In genomic region chr2:127728146-127728545, GRCm38 (mm10) we compare ENCODE assay signal across 24 mouse cellular contexts. TPM values are rescaled to one million over a fixed set of nuclear protein-coding genes. Genes with fewer than 3 reads are reported as not detected.
DNase-seq lines count a peak whose midpoint lies in the region; ATAC-seq and TF ChIP-seq lines count a peak whose summit lies in the region.
"Had no signal": no experiment of that assay in that cellular context is flagged by ENCODE, and none has a peak within 500 bp of the region (broad histone marks: within the 10 kb centered on the region; RNA-seq: fewer than 3 reads in every experiment).

No protein-coding gene starts in this region.

- no peak for ATAC-seq in lung, embryonic 15.5 days (ENCODE audit: borderline replicate concordance, extremely low read depth, low FRiP score, low TSS enrichment)
- ATAC-seq in intestine, embryonic 15.5 days: no peak
- ATAC-seq in stomach, postnatal 0 days (ENCODE audit: low FRiP score, low TSS enrichment): no peak
- ATAC-seq: forebrain, embryonic 15.5 days; hindbrain, embryonic 16.5 days had no signal

- peak overlapping the region; percentile 41; the same call in 1 of the 2 replicates for H3K27ac ChIP-seq in lung, embryonic 15.5 days
- H3K27ac ChIP-seq in intestine, embryonic 15.5 days: peak overlapping the region; percentile 55; the same call in 1 of the 2 replicates
- peak overlapping the region; percentile 85 for H3K27ac ChIP-seq in stomach, postnatal 0 days (replicated peaks)
- H3K27ac ChIP-seq: forebrain, embryonic 15.5 days; layer of hippocampus, adult 2 months; left cerebral cortex, adult 2 months; liver, embryonic 13.5 days; neural tube, embryonic 13.5 days had no signal

- no peak for TF ChIP-seq CTCF in lung, adult 2 months (IDR thresholded peaks at IDR 0.05; ENCODE audit: insufficient read depth, low read length)
- TF ChIP-seq CTCF in stomach, postnatal 0 days (IDR thresholded peaks at IDR 0.05; ENCODE audit: low read depth): no peak

- TF ChIP-seq POLR2A in lung, adult 2 months (IDR thresholded peaks at IDR 0.05; ENCODE audit: borderline replicate concordance, extremely low read depth, low read depth, low read length): no peak

- WGBS in lung, embryonic 15.5 days: 56% methylated on average over 6 of the region's 6 CpGs
- 48% methylated on average over 6 of the region's 6 CpGs for WGBS in lung, adult 2 months
- WGBS in intestine, embryonic 15.5 days: 68% methylated on average over 6 of the region's 6 CpGs
- WGBS in stomach, postnatal 0 days: 55% methylated on average over 6 of the region's 6 CpGs

- no peaks in the 10 kb centered on the region for H3K36me3 ChIP-seq in lung, embryonic 15.5 days
- no peaks in the 10 kb centered on the region for H3K36me3 ChIP-seq in intestine, embryonic 15.5 days
- no peaks in the 10 kb centered on the region for H3K36me3 ChIP-seq in stomach, postnatal 0 days (ENCODE audit: control insufficient read depth, insufficient read depth, low read length)
- H3K36me3 ChIP-seq: forebrain, embryonic 15.5 days; G1E; liver, embryonic 13.5 days; neural tube, embryonic 13.5 days had no signal

- peak; percentile 94 for DNase-seq in heart, adult 11 months
- DNase-seq in heart, postnatal 25 days (ENCODE audit: low spot score): no peak
- DNase-seq in lung, adult 2 months: no peak
- no peak for DNase-seq in stomach, postnatal 0 days (ENCODE audit: low spot score)
- no peak for DNase-seq in ovary, postnatal 14 days (ENCODE audit: low spot score)
- DNase-seq in layer of hippocampus, adult 18-20 months (ENCODE audit: low spot score in 2 of 2): no peak
- DNase-seq: adrenal gland, postnatal 36 days; cerebellum, adult 2 months; gastrocnemius, postnatal 36 days; kidney, adult 2 months; liver, embryonic 13.5 days; midbrain, embryonic 14.5 days; spleen, adult 18-20 months had no signal

- TF ChIP-seq EP300 in stomach, postnatal 0 days (optimal IDR thresholded peaks at IDR 0.05): no peak

- intact Hi-C loops in heart, postnatal 25 days (cut with DNase I): no loop called here

- no peaks in the 10 kb centered on the region for H3K27me3 ChIP-seq in lung, embryonic 15.5 days
- H3K27me3 ChIP-seq in intestine, embryonic 15.5 days (replicated peaks): no peaks in the 10 kb centered on the region
- H3K27me3 ChIP-seq in stomach, postnatal 0 days (ENCODE audit: control insufficient read depth, insufficient read depth, low read length): no peaks in the 10 kb centered on the region
- H3K27me3 ChIP-seq: forebrain, embryonic 15.5 days had no signal

- H3K4me2 ChIP-seq in lung, embryonic 15.5 days: no peak overlapping the region
- no peak overlapping the region for H3K4me2 ChIP-seq in intestine, embryonic 15.5 days (replicated peaks)
- peak overlapping the region; percentile 51 for H3K4me2 ChIP-seq in stomach, postnatal 0 days (replicated peaks; ENCODE audit: low read depth)
- H3K4me2 ChIP-seq: forebrain, embryonic 15.5 days; liver, embryonic 13.5 days; neural tube, embryonic 13.5 days had no signal

- H3K9me3 ChIP-seq in lung, embryonic 15.5 days: no peaks in the 10 kb centered on the region
- no peaks in the 10 kb centered on the region for H3K9me3 ChIP-seq in intestine, embryonic 15.5 days
- no peaks in the 10 kb centered on the region for H3K9me3 ChIP-seq in stomach, postnatal 0 days (ENCODE audit: control insufficient read depth, low read length)
- H3K9me3 ChIP-seq: forebrain, embryonic 15.5 days; G1E; liver, embryonic 13.5 days; megakaryocyte, embryonic 14.5 days; neural tube, embryonic 13.5 days had no signal

- H3K4me1 ChIP-seq in lung, embryonic 15.5 days: peaks cover 23% of the 10 kb centered on the region
- H3K4me1 ChIP-seq in lung, adult 2 months (ENCODE audit: control insufficient read depth, insufficient read depth, low read length): peaks cover 5% of the 10 kb centered on the region; the same call in 1 of the 2 replicates
- H3K4me1 ChIP-seq in intestine, embryonic 15.5 days (replicated peaks): peaks cover 11% of the 10 kb centered on the region
- H3K4me1 ChIP-seq in stomach, postnatal 0 days (replicated peaks; ENCODE audit: control insufficient read depth, insufficient read depth): peaks cover under 1% of the 10 kb centered on the region; the same call in 1 of the 2 replicates
- H3K4me1 ChIP-seq: forebrain, embryonic 15.5 days; liver, embryonic 13.5 days had no signal

- H3K9ac ChIP-seq in lung, embryonic 15.5 days: no peak overlapping the region
- no peak overlapping the region for H3K9ac ChIP-seq in intestine, embryonic 15.5 days
- 0 out of 2 replicates have a peak overlapping the region, but pooled peaks have one; percentile 18 for H3K9ac ChIP-seq in stomach, postnatal 0 days (ENCODE audit: low read length)
- H3K9ac ChIP-seq: forebrain, embryonic 15.5 days; liver, embryonic 13.5 days; neural tube, embryonic 13.5 days had no signal

- H3K4me3 ChIP-seq in lung, embryonic 15.5 days: no peak overlapping the region
- H3K4me3 ChIP-seq in lung, adult 2 months (replicated peaks; ENCODE audit: extremely low read depth, low read depth, low read length): no peak overlapping the region
- no peak overlapping the region for H3K4me3 ChIP-seq in intestine, embryonic 15.5 days (replicated peaks)
- H3K4me3 ChIP-seq in stomach, postnatal 0 days (ENCODE audit: low read depth, low read length): peak overlapping the region; percentile 31; the same call in 1 of the 2 replicates
- H3K4me3 ChIP-seq: forebrain, embryonic 15.5 days; layer of hippocampus, adult 2 months; left cerebral cortex, adult 2 months; liver, embryonic 13.5 days; megakaryocyte, embryonic 14.5 days; neural tube, embryonic 13.5 days had no signal

RNA-seq across cellular contexts. Expression of gene Mall, which starts 1.6 kb away (rescaled TPM):
- 1 to 10 TPM; 7.5 to 8.7 TPM for total RNA-seq in heart, postnatal 25 days (2021)
- 3.9 and 4.6 TPM in 2 replicates for polyA plus RNA-seq in lung, embryonic 15.5 days (2015; fragmentation: Nextera tagmentation; extraction: Ambion mirVana)
- 11.4 and 28.6 TPM in 2 replicates for polyA plus RNA-seq in lung, adult 2 months (2012; rRNA removed)
- polyA plus RNA-seq in intestine, embryonic 15.5 days (2015; fragmentation: Nextera tagmentation; extraction: Ambion mirVana): 21.4 and 25.4 TPM in 2 replicates
- 49.8 and 57.5 TPM in 2 replicates for polyA plus RNA-seq in stomach, postnatal 0 days (2015; fragmentation: Nextera tagmentation; extraction: Ambion mirVana)
- total RNA-seq in layer of hippocampus, adult 18-20 months (2021): 1 to 10 TPM in 1 of 2 experiments, under 1 TPM in 1; 0.87 to 1.1 TPM
- total RNA-seq: common myeloid progenitor, adult 5-6 weeks; G1E; hematopoietic stem cell, adult 5-6 weeks had no signal
- polyA plus RNA-seq: G1E had no signal
